Comparison of ENCODE assay signal across 8 mouse cellular contexts in genomic region chr7:30560296-30560695, GRCm38 (mm10). TPM values are rescaled to one million over a fixed set of nuclear protein-coding genes. Genes with fewer than 3 reads are reported as not detected.
DNase-seq lines count a peak whose midpoint lies in the region; ATAC-seq and TF ChIP-seq lines count a peak whose summit lies in the region.

No protein-coding gene starts in this region.

- H3K4me3 ChIP-seq in forebrain, embryonic 12.5 days (replicated peaks): no peak overlapping the region
- H3K4me3 ChIP-seq in forebrain, embryonic 16.5 days (replicated peaks; ENCODE audit: low read length): no peak overlapping the region; the same call in 1 of the 2 replicates
- H3K4me3 ChIP-seq in kidney, postnatal 0 days (replicated peaks; ENCODE audit: low read depth, low read length): no peak overlapping the region
- H3K4me3 ChIP-seq in intestine, postnatal 0 days (ENCODE audit: low read depth, low read length): no peak overlapping the region
- H3K4me3 ChIP-seq in midbrain, embryonic 16.5 days (ENCODE audit: low read depth, low read length): no peak overlapping the region

- peaks cover 34% of the 10 kb centered on the region for H3K4me1 ChIP-seq in forebrain, embryonic 12.5 days
- H3K4me1 ChIP-seq in forebrain, embryonic 16.5 days (replicated peaks; ENCODE audit: control insufficient read depth, insufficient read depth, low read length): peaks cover 33% of the 10 kb centered on the region
- H3K4me1 ChIP-seq in kidney, postnatal 0 days (replicated peaks; ENCODE audit: insufficient read depth, low read length): peaks cover 9% of the 10 kb centered on the region
- H3K4me1 ChIP-seq in intestine, postnatal 0 days (replicated peaks; ENCODE audit: control insufficient read depth, insufficient read depth, low read length): 0 out of 2 replicates have a peak, but pooled peaks cover 4% of the 10 kb centered on the region
- H3K4me1 ChIP-seq in midbrain, embryonic 16.5 days (ENCODE audit: control insufficient read depth, insufficient read depth, low read length): peaks cover 28% of the 10 kb centered on the region

- H3K9me3 ChIP-seq in forebrain, embryonic 12.5 days: no peaks in the 10 kb centered on the region
- no peaks in the 10 kb centered on the region for H3K9me3 ChIP-seq in forebrain, embryonic 16.5 days (ENCODE audit: control insufficient read depth, low read length)
- no peaks in the 10 kb centered on the region for H3K9me3 ChIP-seq in kidney, postnatal 0 days (replicated peaks; ENCODE audit: low read length)
- H3K9me3 ChIP-seq in intestine, postnatal 0 days (ENCODE audit: control insufficient read depth): no peaks in the 10 kb centered on the region
- H3K9me3 ChIP-seq in midbrain, embryonic 16.5 days (replicated peaks; ENCODE audit: control insufficient read depth, low read length, poor library complexity, severe bottlenecking): no peaks in the 10 kb centered on the region

- TF ChIP-seq CTCF in kidney, postnatal 0 days (IDR thresholded peaks at IDR 0.05; ENCODE audit: low read depth): no peak
- no peak for TF ChIP-seq CTCF in intestine, postnatal 0 days (IDR thresholded peaks at IDR 0.05; ENCODE audit: low read depth)

- H3K9ac ChIP-seq in forebrain, embryonic 12.5 days: no peak overlapping the region
- H3K9ac ChIP-seq in forebrain, embryonic 16.5 days (replicated peaks; ENCODE audit: low read depth, low read length): no peak overlapping the region
- H3K9ac ChIP-seq in kidney, postnatal 0 days (ENCODE audit: low read depth, low read length): no peak overlapping the region
- H3K9ac ChIP-seq in intestine, postnatal 0 days (ENCODE audit: low read depth, low read length): no peak overlapping the region
- no peak overlapping the region for H3K9ac ChIP-seq in midbrain, embryonic 16.5 days (ENCODE audit: low read depth, low read length)

- H3K4me2 ChIP-seq in forebrain, embryonic 12.5 days: peak overlapping the region; percentile 94; the same call in 1 of the 2 replicates
- no peak overlapping the region for H3K4me2 ChIP-seq in forebrain, embryonic 16.5 days (ENCODE audit: low read length)
- peak overlapping the region; percentile 90 for H3K4me2 ChIP-seq in kidney, postnatal 0 days (ENCODE audit: low read length)
- peak overlapping the region; percentile 78 for H3K4me2 ChIP-seq in intestine, postnatal 0 days (replicated peaks; ENCODE audit: low read depth)
- peak overlapping the region; percentile 92 for H3K4me2 ChIP-seq in midbrain, embryonic 16.5 days (ENCODE audit: low read length)

- ATAC-seq in forebrain, embryonic 12.5 days (ENCODE audit: low FRiP score): no peak
- ATAC-seq in forebrain, embryonic 16.5 days: no peak
- no peak for ATAC-seq in kidney, postnatal 0 days (replicated peaks; ENCODE audit: low FRiP score, low read depth)
- ATAC-seq in intestine, postnatal 0 days: no peak
- no peak for ATAC-seq in midbrain, embryonic 16.5 days

- 80% methylated on average over 2 of the region's 2 CpGs for WGBS in forebrain, embryonic 12.5 days
- WGBS in forebrain, embryonic 16.5 days: 77% methylated on average over 2 of the region's 2 CpGs
- WGBS in kidney, postnatal 0 days: 71% methylated on average over 2 of the region's 2 CpGs
- WGBS in intestine, postnatal 0 days: 65% methylated on average over 2 of the region's 2 CpGs
- 63% methylated on average over 2 of the region's 2 CpGs for WGBS in midbrain, embryonic 16.5 days

- no peak for DNase-seq in kidney, postnatal 0 days (ENCODE audit: low spot score)
- DNase-seq in kidney, adult 11 months: no peak
- DNase-seq in gastrocnemius, postnatal 10 days: no peak
- no peak for DNase-seq in adrenal gland, postnatal 4 days (ENCODE audit: low spot score in 2 of 2)

- H3K27me3 ChIP-seq in forebrain, embryonic 12.5 days: no peaks in the 10 kb centered on the region
- H3K27me3 ChIP-seq in forebrain, embryonic 16.5 days (replicated peaks; ENCODE audit: control insufficient read depth, insufficient read depth, low read length): no peaks in the 10 kb centered on the region
- no peaks in the 10 kb centered on the region for H3K27me3 ChIP-seq in kidney, postnatal 0 days (ENCODE audit: insufficient read depth, low read length)
- H3K27me3 ChIP-seq in intestine, postnatal 0 days (replicated peaks; ENCODE audit: control insufficient read depth, insufficient read depth, low read length): no peaks in the 10 kb centered on the region
- H3K27me3 ChIP-seq in midbrain, embryonic 16.5 days (ENCODE audit: control insufficient read depth, insufficient read depth, low read depth, low read length): no peaks in the 10 kb centered on the region

- H3K36me3 ChIP-seq in forebrain, embryonic 12.5 days (replicated peaks): peaks cover 29% of the 10 kb centered on the region
- 0 out of 2 replicates have a peak, but pooled peaks cover 15% of the 10 kb centered on the region for H3K36me3 ChIP-seq in forebrain, embryonic 16.5 days (ENCODE audit: control insufficient read depth, insufficient read depth)
- peaks cover 23% of the 10 kb centered on the region; the same call in 1 of the 2 replicates for H3K36me3 ChIP-seq in kidney, postnatal 0 days (ENCODE audit: insufficient read depth, low read length)
- peaks cover 25% of the 10 kb centered on the region for H3K36me3 ChIP-seq in intestine, postnatal 0 days (ENCODE audit: control insufficient read depth, insufficient read depth)
- peaks cover 14% of the 10 kb centered on the region for H3K36me3 ChIP-seq in midbrain, embryonic 16.5 days (ENCODE audit: control insufficient read depth, insufficient read depth, low read length)

- 0 out of 2 replicates have a peak overlapping the region, but pooled peaks have one; percentile 14 for H3K27ac ChIP-seq in forebrain, embryonic 12.5 days
- H3K27ac ChIP-seq in forebrain, embryonic 16.5 days (ENCODE audit: low read length): no peak overlapping the region
- no peak overlapping the region for H3K27ac ChIP-seq in kidney, postnatal 0 days
- 0 out of 2 replicates have a peak overlapping the region, but pooled peaks have one; percentile 28 for H3K27ac ChIP-seq in intestine, postnatal 0 days (ENCODE audit: low read depth, low read length)
- no peak overlapping the region; the same call in 1 of the 2 replicates for H3K27ac ChIP-seq in midbrain, embryonic 16.5 days (ENCODE audit: low read length)

RNA-seq across cellular contexts. Expression of gene Lin37, which starts 0.7 kb away (rescaled TPM):
- polyA plus RNA-seq in forebrain, embryonic 12.5 days (2016; fragmentation: Nextera tagmentation; extraction: Ambion mirVana): 51.7 and 63.1 TPM in 2 replicates
- polyA plus RNA-seq in forebrain, embryonic 16.5 days (2015; fragmentation: Nextera tagmentation; extraction: Ambion mirVana): 52.9 and 55.1 TPM in 2 replicates
- 37.6 and 40.8 TPM in 2 replicates for polyA plus RNA-seq in kidney, postnatal 0 days (2015; fragmentation: Nextera tagmentation; extraction: Ambion mirVana)
- 31.4 and 33.9 TPM in 2 replicates for polyA plus RNA-seq in intestine, postnatal 0 days (2015; fragmentation: Nextera tagmentation; extraction: Ambion mirVana)
- polyA plus RNA-seq in midbrain, embryonic 16.5 days (2015; fragmentation: Nextera tagmentation; extraction: Ambion mirVana): 52.1 and 63.8 TPM in 2 replicates
- 10 to 100 TPM; 11.0 to 16.3 TPM for total RNA-seq in gastrocnemius, postnatal 10 days (2021)
- 10 to 100 TPM; 67.7 to 78.0 TPM for total RNA-seq in adrenal gland, postnatal 4 days (2021)

RNA-seq across cellular contexts. Expression of gene U2af1l4, which starts 2.8 kb away (rescaled TPM):
- polyA plus RNA-seq in forebrain, embryonic 12.5 days (2016; fragmentation: Nextera tagmentation; extraction: Ambion mirVana): 88.1 and 95.7 TPM in 2 replicates
- polyA plus RNA-seq in forebrain, embryonic 16.5 days (2015; fragmentation: Nextera tagmentation; extraction: Ambion mirVana): 107 and 111 TPM in 2 replicates
- 100 and 102 TPM in 2 replicates for polyA plus RNA-seq in kidney, postnatal 0 days (2015; fragmentation: Nextera tagmentation; extraction: Ambion mirVana)
- 65.9 and 68.6 TPM in 2 replicates for polyA plus RNA-seq in intestine, postnatal 0 days (2015; fragmentation: Nextera tagmentation; extraction: Ambion mirVana)
- 82.0 and 88.4 TPM in 2 replicates for polyA plus RNA-seq in midbrain, embryonic 16.5 days (2015; fragmentation: Nextera tagmentation; extraction: Ambion mirVana)
- 10 to 100 TPM; 56.3 to 57.5 TPM for total RNA-seq in gastrocnemius, postnatal 10 days (2021)
- total RNA-seq in adrenal gland, postnatal 4 days (2021): 10 to 100 TPM; 70.4 to 75.2 TPM

RNA-seq across cellular contexts. Expression of gene Gm49396, which starts 2.8 kb away (rescaled TPM):
- 24.0 and 24.9 TPM in 2 replicates for polyA plus RNA-seq in forebrain, embryonic 12.5 days (2016; fragmentation: Nextera tagmentation; extraction: Ambion mirVana)
- polyA plus RNA-seq in forebrain, embryonic 16.5 days (2015; fragmentation: Nextera tagmentation; extraction: Ambion mirVana): 23.5 and 28.5 TPM in 2 replicates
- polyA plus RNA-seq in kidney, postnatal 0 days (2015; fragmentation: Nextera tagmentation; extraction: Ambion mirVana): 5.0 and 7.7 TPM in 2 replicates
- 0.83 and 1.2 TPM in 2 replicates for polyA plus RNA-seq in intestine, postnatal 0 days (2015; fragmentation: Nextera tagmentation; extraction: Ambion mirVana)
- 18.6 and 19.2 TPM in 2 replicates for polyA plus RNA-seq in midbrain, embryonic 16.5 days (2015; fragmentation: Nextera tagmentation; extraction: Ambion mirVana)
- total RNA-seq in gastrocnemius, postnatal 10 days (2021): 1 to 10 TPM; 1.5 to 2.3 TPM
- total RNA-seq in adrenal gland, postnatal 4 days (2021): 1 to 10 TPM; 7.6 to 8.7 TPM

RNA-seq across cellular contexts. Expression of gene Psenen, which starts 3.1 kb away (rescaled TPM):
- 142 and 145 TPM in 2 replicates for polyA plus RNA-seq in forebrain, embryonic 12.5 days (2016; fragmentation: Nextera tagmentation; extraction: Ambion mirVana)
- polyA plus RNA-seq in forebrain, embryonic 16.5 days (2015; fragmentation: Nextera tagmentation; extraction: Ambion mirVana): 117 and 121 TPM in 2 replicates
- polyA plus RNA-seq in kidney, postnatal 0 days (2015; fragmentation: Nextera tagmentation; extraction: Ambion mirVana): 190 TPM in 2 replicates
- 247 and 259 TPM in 2 replicates for polyA plus RNA-seq in intestine, postnatal 0 days (2015; fragmentation: Nextera tagmentation; extraction: Ambion mirVana)
- 116 and 124 TPM in 2 replicates for polyA plus RNA-seq in midbrain, embryonic 16.5 days (2015; fragmentation: Nextera tagmentation; extraction: Ambion mirVana)
- 100 to 1,000 TPM in 1 of 2 experiments, 10 to 100 TPM in 1; 93.7 to 104 TPM for total RNA-seq in gastrocnemius, postnatal 10 days (2021)
- total RNA-seq in adrenal gland, postnatal 4 days (2021): 100 to 1,000 TPM; 125 to 131 TPM

RNA-seq across cellular contexts. Expression of gene Igflr1, which starts 4.9 kb away (rescaled TPM):
- polyA plus RNA-seq in forebrain, embryonic 12.5 days (2016; fragmentation: Nextera tagmentation; extraction: Ambion mirVana): 3.4 and 5.6 TPM in 2 replicates
- polyA plus RNA-seq in forebrain, embryonic 16.5 days (2015; fragmentation: Nextera tagmentation; extraction: Ambion mirVana): 5.8 and 6.3 TPM in 2 replicates
- 2.4 and 2.5 TPM in 2 replicates for polyA plus RNA-seq in kidney, postnatal 0 days (2015; fragmentation: Nextera tagmentation; extraction: Ambion mirVana)
- 0.73 and 1.2 TPM in 2 replicates for polyA plus RNA-seq in intestine, postnatal 0 days (2015; fragmentation: Nextera tagmentation; extraction: Ambion mirVana)
- polyA plus RNA-seq in midbrain, embryonic 16.5 days (2015; fragmentation: Nextera tagmentation; extraction: Ambion mirVana): 4.5 and 4.8 TPM in 2 replicates
- 1 to 10 TPM; 1.4 to 2.3 TPM for total RNA-seq in gastrocnemius, postnatal 10 days (2021)
- 1 to 10 TPM; 4.5 to 5.2 TPM for total RNA-seq in adrenal gland, postnatal 4 days (2021)

Comparison
In these comparisons a context has a peak if more than half of its experiments do, and no peak if none do; other contexts are left out.
1. H3K27ac ChIP-seq: peak in forebrain, embryonic 12.5 days (single experiment) and intestine, postnatal 0 days (single experiment); none in forebrain, embryonic 16.5 days (single experiment), kidney, postnatal 0 days (single experiment) and midbrain, embryonic 16.5 days (single experiment).